Mouse (Mus musculus): ENCODE data around the gene Aifm2.

The Aifm2 gene

DNA sequence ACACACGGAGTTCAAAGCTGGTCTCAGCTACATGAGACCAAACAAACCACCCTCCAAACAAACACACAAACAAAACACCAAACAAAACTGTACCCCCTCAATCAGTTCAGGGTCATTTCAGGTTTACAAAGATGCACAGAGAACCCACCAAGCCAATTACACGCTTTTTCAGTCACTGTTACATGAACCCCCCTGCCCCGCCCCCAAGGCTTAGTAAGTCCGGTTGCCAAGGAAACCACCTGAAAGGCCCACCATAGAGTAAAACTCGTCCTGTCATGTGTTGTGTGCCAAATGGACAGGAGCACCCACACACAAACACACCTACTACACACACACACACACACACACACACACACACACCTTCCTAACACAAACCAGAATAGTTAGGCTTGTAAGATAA is 50.5 kb downstream of the Aifm2 start:
- no peak for DNase-seq (ENCODE audit: low spot score)

DNA sequence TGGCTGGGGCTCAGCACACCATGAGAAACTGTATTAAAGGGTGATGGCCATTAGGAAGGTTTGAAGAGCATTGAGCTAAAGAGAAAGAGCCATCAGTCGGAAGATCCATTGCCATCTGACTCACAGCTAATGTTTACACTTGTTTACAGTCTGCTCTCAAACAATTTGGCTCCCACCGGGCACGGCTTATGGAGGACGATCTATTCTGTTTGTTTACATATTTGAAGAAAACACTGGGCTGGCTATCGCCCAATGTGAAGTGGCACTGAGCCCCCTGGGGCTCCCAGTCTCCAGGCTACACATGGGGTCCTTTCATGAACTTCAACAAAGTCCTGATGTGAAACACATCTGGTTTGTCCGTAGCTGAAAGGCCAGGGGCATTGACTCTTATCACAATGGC is 51.7 kb downstream of the Aifm2 start:
- no peak for DNase-seq (ENCODE audit: low spot score)

DNA sequence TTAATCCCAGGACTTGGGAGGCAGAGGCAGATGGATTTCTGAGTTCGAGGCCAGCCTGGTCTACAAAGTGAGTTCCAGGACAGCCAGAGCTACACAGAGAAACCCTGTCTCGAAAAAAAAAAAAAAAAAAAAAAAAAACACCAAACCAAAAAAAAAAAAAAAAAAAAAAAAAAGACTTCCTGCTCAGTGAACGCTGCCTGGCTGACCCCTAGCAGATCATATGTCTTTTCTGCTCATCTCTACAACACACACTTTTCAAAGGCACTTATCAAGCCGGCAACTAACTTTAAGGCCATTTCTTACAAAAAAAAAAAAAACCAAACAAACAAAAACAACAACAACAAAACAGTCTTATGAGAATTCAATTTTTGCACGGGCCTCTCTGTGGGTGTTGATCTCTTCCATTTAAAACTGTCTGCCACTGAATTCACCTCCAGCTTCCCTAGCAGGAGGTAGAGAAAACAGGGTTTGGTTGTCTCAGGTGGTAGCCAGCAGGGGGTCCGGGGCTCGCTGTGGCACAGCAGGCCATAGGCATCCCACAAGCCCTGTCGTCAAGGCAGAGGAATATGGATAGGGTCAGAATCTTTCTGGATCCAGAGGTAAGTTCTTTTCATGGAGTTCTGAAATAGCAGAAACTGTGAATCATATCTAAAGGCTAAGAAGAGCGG is 66.5 kb downstream of the Aifm2 start:
- DNase-seq (ENCODE audit: low spot score): no peak

DNA sequence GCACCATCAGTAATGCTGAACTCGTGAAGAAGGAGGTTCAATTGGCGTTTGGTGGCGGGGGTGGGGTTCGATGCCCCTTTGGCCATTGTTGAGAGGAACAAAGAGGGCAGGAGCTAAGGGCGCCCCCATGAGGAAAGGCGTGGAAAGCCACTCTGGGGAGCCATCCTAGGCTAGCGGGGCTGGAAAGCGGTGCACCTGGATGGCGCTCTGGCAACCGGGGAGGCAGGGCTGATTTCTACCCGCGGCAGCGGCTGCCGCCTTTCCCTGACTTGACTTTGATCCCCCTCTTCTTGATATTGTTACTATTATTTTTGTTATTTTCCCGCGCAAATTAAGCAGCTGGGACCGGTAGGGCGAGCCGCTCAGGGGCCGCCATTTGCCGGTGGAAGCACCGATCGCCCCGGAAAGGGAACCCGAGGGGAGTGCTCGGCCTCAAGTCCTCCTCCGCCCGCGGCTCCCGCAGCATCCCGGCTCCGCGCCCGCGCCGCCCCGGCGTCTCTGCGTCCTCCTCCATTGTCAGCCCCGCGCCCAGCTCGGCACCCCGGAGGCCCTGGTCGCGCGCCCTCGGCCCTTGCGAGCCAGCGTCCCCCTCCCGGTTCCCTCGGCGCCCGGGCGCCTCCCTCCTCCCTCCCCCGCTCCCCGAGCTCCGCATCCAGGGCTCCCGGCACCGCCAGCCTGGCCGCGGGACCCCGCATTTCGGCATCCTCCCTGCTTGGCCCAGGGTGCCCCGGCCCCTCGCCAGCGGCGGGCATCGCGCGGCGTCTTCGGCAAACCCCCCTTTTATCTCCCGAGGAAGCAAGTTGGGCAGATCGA is 67.9 kb downstream of the Aifm2 start:
- peak; percentile 62 for DNase-seq (ENCODE audit: low spot score)

- peak; percentile 43 for DNase-seq (ENCODE audit: low spot score)
Measured at GRCm38 (mm10) chr10:61783621-61784251, 68.7 kb downstream of the Aifm2 start, which contains the start of gene H2afy2. TSS of gene H2afy2 (minus strand) at chr10:61784147.

DNA sequence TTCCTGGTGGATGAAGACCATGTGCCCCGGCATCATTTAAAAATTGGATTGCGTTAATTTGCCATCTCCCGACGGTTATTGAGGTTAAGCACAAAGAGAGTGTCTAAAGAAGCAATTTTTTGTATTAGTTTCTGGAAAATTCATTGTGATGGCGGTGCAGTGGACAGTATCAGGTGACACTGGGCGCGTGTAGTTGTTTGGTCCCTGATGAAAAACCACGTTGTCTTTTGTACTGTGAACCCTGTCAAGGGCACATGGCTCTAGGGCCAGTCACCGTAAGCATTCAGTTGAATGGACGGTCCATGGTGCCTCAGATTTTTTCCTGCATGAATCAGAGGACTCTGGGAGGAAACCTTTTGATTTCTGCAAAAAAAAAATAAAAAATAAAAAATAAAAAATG is 69.4 kb downstream of the Aifm2 start:
- no peak for DNase-seq (ENCODE audit: low spot score)

GRCm38 (mm10) chr10:61787541-61788313 is 72.7 kb downstream of the Aifm2 start:
- DNase-seq (ENCODE audit: low spot score): no peak

- DNase-seq (ENCODE audit: low spot score): peak; percentile 80
Measured at GRCm38 (mm10) chr10:61788499-61788898, 73.4 kb downstream of the Aifm2 start.

Measured in testis, postnatal 14 days (tissue).